Comparison of ENCODE assay signal across 16 mouse cellular contexts in the genomic region with DNA sequence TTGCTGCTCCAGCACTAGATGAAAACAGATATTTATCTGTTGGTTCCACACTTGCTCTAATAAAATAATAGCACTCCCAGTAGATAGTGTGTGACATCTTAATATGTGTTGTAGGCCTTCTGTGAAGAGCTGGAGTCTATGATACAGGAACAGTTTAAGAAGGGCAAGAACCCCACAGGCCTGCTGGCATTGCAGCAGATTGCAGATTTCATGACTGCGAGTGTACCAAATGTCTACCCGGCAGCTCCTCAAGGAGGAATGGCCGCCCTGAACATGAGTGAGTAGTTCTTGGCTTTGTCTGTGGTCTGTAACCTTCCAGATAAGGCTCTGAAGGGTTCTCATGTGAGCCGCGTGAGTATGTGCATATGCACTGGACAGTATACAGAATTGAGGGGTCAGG.
"Had no signal": no experiment of that assay in that cellular context is flagged by ENCODE, and none has a peak within 500 bp of the region (broad histone marks: within the 10 kb centered on the region; RNA-seq: fewer than 3 reads in every experiment).

No protein-coding gene starts in this region.

- H3K4me2 ChIP-seq: neural tube, embryonic 13.5 days; neural tube, embryonic 15.5 days; stomach, embryonic 15.5 days had no signal

- H3K4me1 ChIP-seq: neural tube, embryonic 13.5 days; neural tube, embryonic 15.5 days; stomach, embryonic 15.5 days had no signal

- H3K9ac ChIP-seq: neural tube, embryonic 13.5 days; neural tube, embryonic 15.5 days; stomach, embryonic 15.5 days had no signal

- H3K27ac ChIP-seq: neural tube, embryonic 13.5 days; neural tube, embryonic 15.5 days; stomach, embryonic 15.5 days; stomach, postnatal 0 days had no signal

- DNase-seq: retina, postnatal 1 day; right cerebral cortex, adult 18-20 months; right cerebral cortex, postnatal 14 days; right cerebral cortex, postnatal 25 days; right cerebral cortex, postnatal 4 days; spleen, adult 18-20 months; thymus, adult 18-20 months; thymus, adult 2 months; thymus, postnatal 14 days; thymus, postnatal 25 days; thymus, postnatal 36 days; thymus, postnatal 4 days had no signal

- H3K4me3 ChIP-seq: neural tube, embryonic 13.5 days; neural tube, embryonic 15.5 days; stomach, embryonic 15.5 days had no signal

- H3K27me3 ChIP-seq: neural tube, embryonic 13.5 days; neural tube, embryonic 15.5 days; stomach, embryonic 15.5 days had no signal

- H3K9me3 ChIP-seq: neural tube, embryonic 13.5 days; neural tube, embryonic 15.5 days; stomach, embryonic 15.5 days had no signal
